Mouse (Mus musculus) cerebellum, adult 9-10 months (tissue): ENCODE data around the gene Mmp28.

Experiments
- DNase-seq: peaks from one replicate; pipeline ENCODE4 v3.0.0; 2022

Mmp28 gene

GRCm38 (mm10) chr11:83398724-83399123 lies 64.1 kb downstream of the Mmp28 start:
- DNase-seq = no peak

- DNase-seq = no peak
Measured at GRCm38 (mm10) chr11:83397626-83398025, 65.2 kb downstream of the Mmp28 start.

- DNase-seq = no peak
Measured at GRCm38 (mm10) chr11:83394802-83395439, 68.0 kb downstream of the Mmp28 start.

GRCm38 (mm10) chr11:83393062-83393461 lies 69.8 kb downstream of the Mmp28 start:
- DNase-seq = peak; percentile 47
